Mouse (Mus musculus) limb, embryonic 12.5 days (tissue): ENCODE measurements around the gene Sema3b. TPM values are rescaled to one million over a fixed set of nuclear protein-coding genes. Genes with fewer than 3 reads are reported as not detected.

ENCODE experiments used
- ATAC-seq: fragments of 200-750 bp; cut with Nextera tagmentation; 2 replicates; pipeline ENCODE4 v1.8.0; 2017; ENCODE audit warnings: low read depth, moderate TSS enrichment; ENCODE audit not compliant: insufficient number of reproducible peaks, insufficient read depth, low FRiP score, low TSS enrichment
- H3K27ac ChIP-seq: fragments of 300-500 bp; sonication (generic); 2 replicates; pipeline ENCODE4 v1.5.1; 2016; ENCODE audit warnings: mild to moderate bottlenecking, moderate library complexity
- H3K27me3 ChIP-seq: fragments of 300-500 bp; sonication (generic); 2 replicates; pipeline ENCODE4 v1.6.1; 2016; ENCODE audit warnings: mild to moderate bottlenecking, moderate library complexity
- H3K36me3 ChIP-seq: fragments of 300-500 bp; sonication (generic); 2 replicates; pipeline ENCODE4 v1.6.1; 2016; ENCODE audit warnings: mild to moderate bottlenecking, moderate library complexity
- H3K4me1 ChIP-seq: fragments of 300-500 bp; sonication (generic); replicated peaks from 2 replicates; pipeline ENCODE4 v1.6.1; 2016
- H3K4me2 ChIP-seq: fragments of 300-500 bp; sonication (generic); 2 replicates; pipeline ENCODE4 v1.6.1; 2016; ENCODE audit warnings: mild to moderate bottlenecking, moderate library complexity
- H3K4me3 ChIP-seq: fragments of 300-500 bp; sonication (generic); replicated peaks from 2 replicates; pipeline ENCODE4 v1.5.1; 2016; ENCODE audit warnings: mild to moderate bottlenecking
- H3K9ac ChIP-seq: fragments of 300-500 bp; sonication (generic); replicated peaks from 2 replicates; pipeline ENCODE4 v1.6.1; 2016; ENCODE audit warnings: mild to moderate bottlenecking, moderate library complexity
- H3K9me3 ChIP-seq: fragments of 300-500 bp; sonication (generic); 2 replicates; pipeline ENCODE4 v1.6.1; 2016; ENCODE audit warnings: mild to moderate bottlenecking, moderate library complexity
- WGBS: fragments of 180-500 bp; shearing (Covaris S2); methylation state at CpG from one replicate; pipeline ENCODE4 v1.1.7; 2016; 5-methylcytosine and 5-hydroxymethylcytosine counted together
- polyA plus RNA-seq: library from polyadenylated mRNA; unstranded; fragments of >200 nt; fragmentation: Nextera tagmentation; extraction: Ambion mirVana; gene quantifications from 2 replicates; pipeline ENCODE4 v1.2.1, GENCODE M21; 2016

Gene Sema3b
- polyA plus RNA-seq = 8.1 and 9.1 TPM in 2 replicates

DNA sequence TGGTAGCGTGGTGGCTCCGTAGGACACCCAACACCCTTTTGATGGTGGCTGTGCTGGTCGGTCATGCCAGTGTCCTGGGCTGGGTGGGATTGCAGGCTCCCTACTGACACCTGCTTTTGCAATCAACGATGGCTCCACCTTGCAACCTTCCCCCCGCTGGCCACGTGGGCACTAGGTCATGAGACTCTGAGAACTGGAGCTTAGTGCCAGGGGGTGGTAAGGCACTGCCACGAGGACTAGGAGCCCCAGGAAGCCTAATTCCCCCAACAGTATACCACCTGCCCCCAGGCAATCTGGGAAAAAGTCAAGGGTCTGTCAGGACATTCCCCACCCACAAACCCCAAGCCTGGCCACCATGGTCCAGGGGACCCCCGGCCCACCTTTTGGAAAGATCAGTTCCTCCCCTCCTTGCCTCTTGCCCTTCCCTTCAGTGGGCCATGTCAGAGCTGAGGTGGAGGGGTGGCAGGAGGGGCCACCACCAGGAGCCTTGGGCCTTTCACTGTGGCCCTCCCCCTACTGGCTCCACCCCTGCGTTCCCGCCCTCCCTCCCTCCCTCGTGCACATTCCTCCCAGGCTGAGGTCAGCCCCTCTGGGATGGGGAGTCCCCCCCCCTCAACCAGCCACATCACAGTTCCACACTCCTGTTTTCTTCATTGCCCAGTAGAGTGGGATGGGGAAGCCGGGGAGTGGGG is at the start of gene Sema3b:
Sema3b (minus strand) TSS at position 489 of the 692 bp plus-strand sequence.
- Histone ChIP-seq H3K4me3 (no peak within 1 kb of the TSS), H3K4me2 (peak within 1 kb of the TSS; percentile 56)

GRCm38 (mm10) chr9:107658096-107658495 is 49.1 kb upstream of the Sema3b start:
- H3K4me1 ChIP-seq = no peaks in the 10 kb centered on the region
- no peak overlapping the region for H3K4me3 ChIP-seq
- H3K9me3 ChIP-seq = no peaks in the 10 kb centered on the region
- no peak overlapping the region for H3K27ac ChIP-seq
- no peaks in the 10 kb centered on the region for H3K27me3 ChIP-seq
- no peak for ATAC-seq
- no peak overlapping the region for H3K9ac ChIP-seq
- H3K4me2 ChIP-seq = no peak overlapping the region
- 85% methylated on average over 6 of the region's 6 CpGs for WGBS
- no peaks in the 10 kb centered on the region for H3K36me3 ChIP-seq

More for the DNA sequence above, at the start of gene Sema3b:
- ATAC-seq = peak; percentile 6; the same call in 1 of the 2 replicates
- H3K27ac ChIP-seq = peak within 1 kb of the TSS; percentile 74
- 0 out of 2 replicates have a peak within 1 kb of the TSS, but pooled peaks have one; percentile 18 for H3K9ac ChIP-seq
- WGBS = 36% methylated on average over 12 of the region's 12 CpGs
- H3K4me1 ChIP-seq = peaks cover 91% of the 10 kb centered on the region
- no peaks in the 10 kb centered on the region for H3K9me3 ChIP-seq
- peaks cover 6% of the 10 kb centered on the region for H3K36me3 ChIP-seq
- no peaks in the 10 kb centered on the region for H3K27me3 ChIP-seq

DNA sequence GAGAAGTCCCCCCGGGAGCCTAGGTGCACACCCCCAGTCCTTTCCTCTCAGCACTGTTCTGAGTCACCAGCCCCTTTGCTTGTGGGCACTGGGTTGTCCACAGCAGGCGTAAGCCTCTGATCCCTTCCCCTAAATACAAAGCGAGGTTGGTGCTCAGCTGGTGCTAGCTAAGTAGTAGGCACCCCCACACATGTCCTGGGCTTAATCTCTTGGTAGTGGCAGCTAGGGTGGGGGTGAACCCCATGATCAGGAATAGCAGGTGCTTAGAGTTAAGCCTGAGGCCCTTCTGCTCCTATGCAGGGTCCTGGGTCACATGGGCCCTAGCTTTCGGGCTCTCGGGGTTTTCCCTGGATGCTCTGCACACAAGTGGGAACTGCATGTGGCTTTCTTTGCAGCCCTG is 48.1 kb upstream of the Sema3b start:
- H3K9me3 ChIP-seq = no peaks in the 10 kb centered on the region
- H3K27ac ChIP-seq = no peak overlapping the region
- no peak overlapping the region for H3K9ac ChIP-seq
- no peak for ATAC-seq
- H3K4me2 ChIP-seq = no peak overlapping the region
- H3K36me3 ChIP-seq = no peaks in the 10 kb centered on the region
- H3K4me3 ChIP-seq = no peak overlapping the region
- no peaks in the 10 kb centered on the region for H3K4me1 ChIP-seq
- WGBS = 85% methylated on average over 5 of the region's 5 CpGs
- no peaks in the 10 kb centered on the region for H3K27me3 ChIP-seq

DNA sequence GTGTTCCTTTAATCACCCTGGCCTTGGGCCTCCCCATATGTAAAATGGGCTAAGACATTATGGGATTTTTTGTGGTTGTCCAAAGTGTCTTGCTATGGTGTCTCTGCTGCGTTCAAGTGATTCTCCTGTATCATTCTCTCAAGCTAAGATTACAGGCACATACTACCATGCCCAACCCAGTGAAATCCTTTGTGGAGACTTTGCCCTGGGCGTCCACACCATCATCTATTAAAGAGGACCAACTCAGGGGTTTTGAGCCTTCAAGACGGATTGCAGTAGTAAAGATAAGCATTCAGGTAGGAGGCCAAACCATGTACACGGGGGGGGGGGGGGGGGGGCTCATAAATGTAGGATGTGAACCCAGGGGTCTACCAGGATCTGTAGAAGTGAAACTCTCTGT is 45.6 kb upstream of the Sema3b start:
- Histone ChIP-seq H3K4me3 (no peak overlapping the region), H3K27me3 (no peaks in the 10 kb centered on the region), H3K36me3 (no peaks in the 10 kb centered on the region), H3K9me3 (no peaks in the 10 kb centered on the region), H3K4me2 (no peak overlapping the region), H3K9ac (no peak overlapping the region), H3K4me1 (peaks cover 17% of the 10 kb centered on the region), H3K27ac (no peak overlapping the region)
- WGBS = 81% methylated on average over 4 of the region's 4 CpGs
- no peak for ATAC-seq

DNA sequence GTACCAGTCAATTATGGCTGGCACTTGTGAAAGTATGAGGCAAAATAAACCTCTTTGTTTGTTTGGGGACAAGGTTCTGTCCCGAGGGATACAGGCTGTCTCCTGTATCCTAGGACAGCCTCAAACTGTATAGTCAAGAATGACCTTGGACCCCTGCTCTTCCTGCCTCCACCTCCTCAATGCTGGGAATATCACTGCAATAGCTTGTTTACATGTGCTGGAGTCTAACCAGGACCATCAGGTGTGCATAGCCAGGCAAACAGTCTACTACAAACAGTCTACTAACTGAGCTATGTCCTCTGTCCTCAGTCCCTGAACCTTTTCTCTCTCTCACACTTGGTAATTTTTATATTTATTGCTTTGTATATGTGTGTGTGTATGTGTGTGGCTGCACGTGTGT is 44.4 kb upstream of the Sema3b start:
- no peak for ATAC-seq
- Histone ChIP-seq H3K4me2 (no peak overlapping the region), H3K4me1 (peaks cover 17% of the 10 kb centered on the region), H3K9me3 (no peaks in the 10 kb centered on the region), H3K27ac (no peak overlapping the region), H3K36me3 (no peaks in the 10 kb centered on the region), H3K9ac (no peak overlapping the region), H3K27me3 (no peaks in the 10 kb centered on the region), H3K4me3 (no peak overlapping the region)
- WGBS = 81% methylated on average over 2 of the region's 2 CpGs

DNA sequence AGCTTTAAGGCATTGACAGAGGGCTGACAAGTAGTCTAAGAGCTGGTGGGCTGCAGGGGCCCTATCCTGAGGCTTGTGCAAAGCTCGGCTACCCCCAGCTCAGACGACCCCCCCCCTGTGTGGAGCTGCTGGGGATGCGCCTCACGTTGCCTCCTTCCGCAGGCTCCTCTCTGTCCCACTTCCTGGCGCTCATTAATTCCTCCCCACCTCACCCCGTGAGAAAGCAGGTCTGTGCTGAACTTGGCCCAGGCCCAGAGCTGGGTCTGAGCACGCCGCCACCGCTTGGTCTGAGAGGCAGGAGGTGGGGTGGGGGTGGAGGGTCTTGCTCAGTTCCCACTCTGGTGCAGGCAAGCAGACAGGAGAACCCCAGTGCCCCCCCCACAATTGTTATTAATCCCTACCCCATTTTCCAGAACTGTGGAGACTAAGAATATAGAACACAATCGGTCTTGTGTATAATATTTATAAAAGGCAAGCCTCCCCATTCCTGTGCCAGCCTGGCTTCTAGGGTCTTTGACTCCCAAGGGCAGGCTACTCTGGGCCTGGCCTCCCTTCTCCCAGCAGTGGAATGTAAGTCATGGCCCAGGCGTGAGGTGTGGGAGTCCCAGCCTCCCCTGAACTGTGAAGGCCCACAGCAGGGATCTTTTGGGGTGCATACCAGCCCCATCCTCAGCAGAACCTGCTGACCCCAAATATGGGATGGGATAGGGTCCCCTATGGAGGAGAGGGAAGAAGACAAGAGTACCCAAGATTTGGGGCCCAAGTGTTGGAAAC is 41.9 kb upstream of the Sema3b start:
- Histone ChIP-seq H3K9ac (peak overlapping the region; percentile 37; the same call in 1 of the 2 replicates), H3K9me3 (no peaks in the 10 kb centered on the region), H3K4me2 (0 out of 2 replicates have a peak overlapping the region, but pooled peaks have one; percentile 17), H3K27ac (peak overlapping the region; percentile 37; the same call in 1 of the 2 replicates), H3K4me1 (peaks cover 17% of the 10 kb centered on the region), H3K27me3 (no peaks in the 10 kb centered on the region), H3K36me3 (no peaks in the 10 kb centered on the region), H3K4me3 (no peak overlapping the region)
- ATAC-seq = no peak
- 36% methylated on average over 12 of the region's 12 CpGs for WGBS

DNA sequence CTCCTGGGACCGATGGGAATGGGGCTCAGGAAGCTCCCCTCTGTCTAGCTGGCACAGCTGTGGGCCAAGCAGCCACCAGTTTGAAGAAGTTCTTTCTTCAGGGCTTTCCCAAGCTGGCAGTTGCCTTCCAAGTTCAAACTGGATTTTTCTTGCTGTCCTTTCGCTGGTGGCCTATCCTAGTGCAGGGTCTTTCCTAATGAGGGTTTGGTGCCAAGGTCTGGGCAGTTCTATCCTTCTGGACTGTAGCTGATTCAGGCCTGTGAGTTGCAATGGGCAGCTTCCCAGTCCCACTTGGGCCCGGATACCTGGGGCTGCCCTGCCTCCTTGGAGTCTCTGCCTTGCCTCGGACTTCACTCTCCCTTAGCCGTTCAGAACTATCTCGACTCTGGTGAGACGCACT is 41.2 kb upstream of the Sema3b start:
- peaks cover 20% of the 10 kb centered on the region for H3K4me1 ChIP-seq
- no peak overlapping the region for H3K4me2 ChIP-seq
- H3K36me3 ChIP-seq = no peaks in the 10 kb centered on the region
- 71% methylated on average over 7 of the region's 7 CpGs for WGBS
- H3K27me3 ChIP-seq = no peaks in the 10 kb centered on the region
- no peak for ATAC-seq
- H3K9me3 ChIP-seq = no peaks in the 10 kb centered on the region
- H3K9ac ChIP-seq = 0 out of 2 replicates have a peak overlapping the region, but pooled peaks have one; percentile 37
- H3K27ac ChIP-seq = peak overlapping the region; percentile 37; the same call in 1 of the 2 replicates
- H3K4me3 ChIP-seq = no peak overlapping the region

- Histone ChIP-seq H3K4me3 (no peak overlapping the region), H3K9me3 (no peaks in the 10 kb centered on the region), H3K4me1 (peaks cover 25% of the 10 kb centered on the region), H3K27me3 (no peaks in the 10 kb centered on the region), H3K9ac (no peak overlapping the region), H3K4me2 (no peak overlapping the region), H3K27ac (no peak overlapping the region), H3K36me3 (no peaks in the 10 kb centered on the region)
- 79% methylated on average over 3 of the region's 3 CpGs for WGBS
- no peak for ATAC-seq
Measured at GRCm38 (mm10) chr9:107648767-107649166, 39.7 kb upstream of the Sema3b start.

- Histone ChIP-seq H3K36me3 (no peaks in the 10 kb centered on the region), H3K27me3 (no peaks in the 10 kb centered on the region), H3K9ac (no peak overlapping the region), H3K4me1 (peaks cover 25% of the 10 kb centered on the region), H3K4me3 (no peak overlapping the region), H3K9me3 (no peaks in the 10 kb centered on the region), H3K4me2 (no peak overlapping the region), H3K27ac (no peak overlapping the region)
- WGBS = 77% methylated on average over 6 of the region's 6 CpGs
- no peak for ATAC-seq
Measured at GRCm38 (mm10) chr9:107646975-107647374, 37.9 kb upstream of the Sema3b start.

DNA sequence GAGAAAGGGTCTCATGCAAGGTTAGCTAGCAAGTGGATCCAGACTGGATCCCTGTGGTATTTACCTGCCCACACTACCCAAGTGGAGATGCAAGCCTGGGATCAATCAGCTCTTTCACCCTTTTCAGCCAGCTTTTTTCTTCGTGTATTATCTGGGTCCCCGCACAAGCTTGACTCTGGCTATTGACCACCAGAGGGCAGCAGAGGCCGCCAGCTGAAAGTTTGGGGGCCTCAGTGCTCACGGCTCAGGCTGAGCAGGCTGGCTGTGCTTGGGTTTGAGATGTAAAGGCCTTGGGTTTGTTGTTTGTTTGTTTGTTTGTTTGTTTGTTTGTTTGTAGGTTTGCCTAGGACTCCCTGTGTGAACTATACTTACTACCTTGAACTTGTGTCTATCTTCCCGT is 36.5 kb upstream of the Sema3b start:
- H3K27me3 ChIP-seq = no peaks in the 10 kb centered on the region
- no peak overlapping the region for H3K4me3 ChIP-seq
- H3K9me3 ChIP-seq = no peaks in the 10 kb centered on the region
- H3K9ac ChIP-seq = no peak overlapping the region
- H3K4me1 ChIP-seq = peaks cover 20% of the 10 kb centered on the region
- H3K27ac ChIP-seq = no peak overlapping the region
- peak overlapping the region; percentile 61; the same call in 1 of the 2 replicates for H3K4me2 ChIP-seq
- no peaks in the 10 kb centered on the region for H3K36me3 ChIP-seq
- WGBS = 9% methylated on average over 5 of the region's 5 CpGs
- peak; percentile 77 for ATAC-seq

- Histone ChIP-seq H3K4me3 (no peak overlapping the region), H3K9ac (0 out of 2 replicates have a peak overlapping the region, but pooled peaks have one; percentile 50), H3K27ac (no peak overlapping the region), H3K36me3 (no peaks in the 10 kb centered on the region), H3K4me2 (peak overlapping the region; percentile 61), H3K4me1 (peaks cover 18% of the 10 kb centered on the region), H3K27me3 (no peaks in the 10 kb centered on the region), H3K9me3 (no peaks in the 10 kb centered on the region)
- ATAC-seq = peak; percentile 28; the same call in 1 of the 2 replicates
- 49% methylated on average over 7 of the region's 7 CpGs for WGBS
Measured at GRCm38 (mm10) chr9:107645153-107645510, 36.1 kb upstream of the Sema3b start.
